Mouse (Mus musculus): ENCODE results near the gene Lmln.
"Not testable (repeated sequence)": the region's sequence is repeated elsewhere in the genome, so short reads cannot be mapped to it uniquely, and the experiment has no call there.

Gene Lmln

DNA sequence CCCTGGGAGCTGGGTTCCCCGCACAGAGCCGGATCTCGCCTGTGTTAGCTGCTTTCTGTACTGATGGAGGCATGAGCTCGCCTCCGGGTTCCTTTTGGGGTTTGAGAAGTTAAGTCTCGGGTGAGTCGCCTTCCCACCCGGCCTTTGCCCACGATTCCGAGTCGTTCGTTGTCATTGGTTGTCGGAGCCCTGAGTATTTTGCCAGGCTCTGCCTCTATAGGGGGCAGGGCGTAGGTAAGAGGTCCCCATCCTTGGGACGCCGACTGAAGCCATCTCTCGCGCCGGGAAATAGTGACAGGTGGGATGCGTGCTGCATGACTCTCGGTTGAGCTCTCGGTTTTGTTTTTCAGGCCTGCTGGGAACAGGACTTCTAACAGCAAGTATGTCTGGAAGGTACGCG is 5.5 kb upstream of the Lmln start:
- DNase-seq (ENCODE audit: extremely low spot score, low read depth, low spot score), result no peak

- DNase-seq (ENCODE audit: extremely low spot score, low read depth, low spot score), result no peak
These were observed 4.3 kb upstream of the Lmln start for GRCm38 (mm10) chr16:33058033-33058432.

- not testable (repeated sequence) for DNase-seq (ENCODE audit: extremely low spot score, low read depth, low spot score)
These were observed 3.7 kb upstream of the Lmln start for GRCm38 (mm10) chr16:33058656-33059055.

DNA sequence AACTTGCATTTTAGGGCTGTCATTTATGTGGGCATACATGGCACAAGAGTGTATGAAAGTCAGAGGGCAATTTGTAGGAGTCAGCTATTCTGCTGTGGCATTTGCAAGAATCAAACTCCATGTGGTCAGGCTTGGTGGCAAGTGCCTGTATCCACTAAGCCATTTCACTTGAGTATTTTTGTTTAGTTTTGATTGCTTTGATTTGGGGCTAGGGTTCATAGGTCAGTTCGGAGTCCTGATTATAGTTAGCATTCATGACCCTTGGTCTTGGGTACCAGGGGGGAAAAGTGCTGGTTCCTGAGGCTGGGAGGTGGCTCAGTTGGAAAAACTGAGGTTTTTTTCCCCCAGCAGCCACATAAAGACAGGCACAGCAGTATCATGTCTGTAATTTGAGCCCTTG is 2.9 kb upstream of the Lmln start:
- no peak for DNase-seq (ENCODE audit: extremely low spot score, low read depth, low spot score)

- DNase-seq (ENCODE audit: extremely low spot score, low read depth, low spot score), result no peak
These were observed 1.4 kb upstream of the Lmln start for GRCm38 (mm10) chr16:33060926-33061325.

GRCm38 (mm10) chr16:33061400-33061799 is 921 bp upstream of the Lmln start:
- no peak for DNase-seq (ENCODE audit: extremely low spot score, low read depth, low spot score)

- DNase-seq (ENCODE audit: extremely low spot score, low read depth, low spot score), result no peak
These were observed 386 bp downstream of the Lmln start for GRCm38 (mm10) chr16:33062682-33063131.

GRCm38 (mm10) chr16:33063267-33063666 is 946 bp downstream of the Lmln start:
- no peak for DNase-seq (ENCODE audit: extremely low spot score, low read depth, low spot score)

GRCm38 (mm10) chr16:33064636-33065035 is 2.3 kb downstream of the Lmln start:
- DNase-seq (ENCODE audit: extremely low spot score, low read depth, low spot score), result no peak

DNA sequence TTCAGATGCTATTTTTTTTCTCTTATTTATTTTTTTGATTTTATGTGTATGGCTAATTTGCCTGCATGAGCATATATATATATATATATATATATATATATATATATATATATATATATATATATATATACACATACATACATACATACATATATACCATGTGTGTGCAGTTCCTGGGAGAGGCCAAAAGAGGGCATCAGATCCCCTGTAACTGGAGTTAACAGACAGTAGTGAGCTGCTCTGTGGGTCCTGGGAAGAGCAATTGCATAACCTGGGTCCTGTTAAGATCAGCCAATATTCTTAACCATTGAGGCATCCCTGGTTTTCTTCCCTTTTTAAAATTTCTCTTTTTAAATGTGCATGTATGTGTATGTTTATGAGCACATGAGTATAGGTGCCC is 8.6 kb downstream of the Lmln start:
- DNase-seq (ENCODE audit: extremely low spot score, low read depth, low spot score), result no peak

DNA sequence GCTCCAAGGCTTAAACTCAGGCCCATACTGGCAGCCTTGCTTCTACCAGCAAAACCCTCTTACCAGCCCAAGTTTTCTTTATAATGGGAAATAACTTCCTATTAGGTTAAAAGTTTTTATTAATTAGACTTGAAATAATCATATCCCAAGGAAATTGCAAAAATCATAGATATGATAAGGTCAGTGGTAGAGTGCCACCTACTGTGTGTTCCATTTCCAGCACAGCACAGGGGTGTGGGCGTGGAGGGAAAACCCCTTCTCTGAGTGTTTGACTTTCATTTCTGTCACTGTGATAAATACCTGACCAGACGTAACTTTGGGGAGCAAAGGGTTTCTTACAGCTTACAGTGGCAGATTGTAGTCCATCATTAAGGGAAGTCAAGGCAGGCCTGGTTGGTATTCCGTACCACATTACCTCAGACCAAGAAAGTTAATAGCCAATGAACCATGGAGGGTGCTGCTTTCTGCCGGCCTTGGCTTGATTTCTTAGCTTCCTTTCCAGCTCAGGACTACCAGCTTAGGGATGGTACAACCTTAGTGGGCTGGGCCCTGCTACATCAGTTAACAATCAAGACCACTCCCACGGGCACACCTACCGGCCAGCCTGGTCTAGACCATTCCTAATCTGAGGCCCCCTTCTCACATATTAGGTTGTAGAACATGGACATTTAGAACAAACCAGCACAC is 10.7 kb downstream of the Lmln start:
- no peak for DNase-seq (ENCODE audit: extremely low spot score, low read depth, low spot score)

DNA sequence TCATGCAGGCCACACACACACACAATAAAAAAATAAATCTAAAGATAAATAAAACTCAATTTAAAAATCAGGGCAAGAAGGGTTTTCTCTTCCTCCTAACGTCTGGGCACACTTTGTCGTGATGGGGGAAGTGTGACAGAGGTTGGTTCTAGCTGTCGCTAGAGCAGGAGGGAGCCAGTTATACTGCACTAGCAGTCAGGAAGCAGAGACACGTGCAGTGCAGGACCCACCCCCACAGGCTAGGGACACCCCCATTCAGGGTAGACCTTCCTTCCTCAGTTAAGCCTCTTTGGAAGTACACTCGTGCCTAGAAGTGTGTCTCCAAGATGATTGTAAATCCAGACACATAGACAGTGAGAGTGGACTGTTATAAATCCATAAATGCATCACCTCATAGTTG is 12.6 kb downstream of the Lmln start:
- DNase-seq (ENCODE audit: extremely low spot score, low read depth, low spot score), result no peak

DNA sequence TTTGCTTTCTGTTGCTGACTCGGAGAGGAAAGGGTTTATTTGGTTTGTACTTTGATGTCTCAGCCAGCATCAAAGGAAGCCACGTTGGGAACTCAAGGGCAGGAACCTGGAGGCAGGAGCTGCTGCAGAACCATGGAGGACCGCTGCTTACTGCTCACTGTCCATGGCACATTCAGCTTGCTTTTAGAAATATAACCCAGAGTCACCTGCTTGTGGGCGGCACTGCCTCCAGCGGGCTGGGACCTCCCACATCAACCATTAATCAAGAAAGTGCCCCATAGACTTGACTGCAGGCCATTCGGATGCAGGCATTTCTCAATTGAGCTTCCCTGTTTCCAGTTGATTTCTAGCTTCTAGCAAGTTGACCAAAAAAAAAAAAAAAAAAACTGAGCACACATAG is 13.8 kb downstream of the Lmln start:
- no peak for DNase-seq (ENCODE audit: extremely low spot score, low read depth, low spot score)

DNA sequence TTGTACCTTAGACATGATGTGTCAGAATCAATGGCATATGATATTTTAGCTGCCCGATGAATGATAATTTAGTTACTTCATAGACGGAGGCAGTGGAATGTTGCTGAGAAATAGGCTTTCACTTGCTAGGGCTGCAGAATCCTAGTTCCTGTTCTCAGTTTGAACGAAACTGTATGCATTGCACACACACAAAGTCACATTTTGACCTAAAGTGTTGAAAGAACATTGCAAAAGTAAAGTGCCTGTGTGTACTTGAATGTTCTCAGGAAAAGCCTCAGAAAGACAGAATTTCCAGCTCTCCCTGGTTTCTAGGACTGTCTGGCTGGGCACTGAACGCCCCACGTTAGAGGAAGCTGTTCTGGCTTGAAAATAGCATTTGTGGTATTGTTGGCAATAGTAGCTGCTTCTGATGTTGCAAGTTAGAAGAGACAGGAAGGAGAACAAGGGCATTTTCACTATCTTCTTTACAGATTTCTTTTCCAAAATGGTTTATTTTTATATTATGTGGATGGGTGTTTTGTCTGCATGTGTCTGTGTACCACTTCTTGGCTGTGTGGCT is 14.8 kb downstream of the Lmln start:
- no peak for DNase-seq (ENCODE audit: extremely low spot score, low read depth, low spot score)

GRCm38 (mm10) chr16:33080063-33080462 is 17.7 kb downstream of the Lmln start:
- DNase-seq (ENCODE audit: extremely low spot score, low read depth, low spot score), result no peak

- DNase-seq (ENCODE audit: extremely low spot score, low read depth, low spot score), result no peak
These were observed 20.6 kb downstream of the Lmln start for GRCm38 (mm10) chr16:33082951-33083350.

- no peak for DNase-seq (ENCODE audit: extremely low spot score, low read depth, low spot score)
These were observed 21.7 kb downstream of the Lmln start for GRCm38 (mm10) chr16:33083996-33084395.

DNA sequence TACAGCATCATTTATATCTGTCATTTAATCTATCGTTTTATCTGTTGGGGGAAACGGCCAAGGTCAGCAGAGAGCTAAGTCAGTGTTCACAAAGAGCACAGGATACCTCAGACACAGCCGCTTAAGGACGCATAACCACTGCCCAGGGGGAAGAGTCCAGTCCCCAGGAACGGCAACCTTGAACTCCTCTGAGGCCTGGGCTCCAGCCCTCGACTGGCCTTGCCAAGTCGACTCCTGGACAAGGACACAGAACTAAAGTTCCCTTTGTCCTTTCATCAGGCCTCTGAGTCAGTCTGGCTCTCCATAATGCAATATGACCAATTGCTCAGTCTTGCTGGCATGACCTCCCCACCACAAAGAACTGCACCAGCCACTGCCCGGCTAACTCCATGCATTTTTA is 23.3 kb downstream of the Lmln start:
- no peak for DNase-seq (ENCODE audit: extremely low spot score, low read depth, low spot score)

GRCm38 (mm10) chr16:33113726-33114125 is 51.4 kb downstream of the Lmln start:
- DNase-seq (ENCODE audit: extremely low spot score, low read depth, low spot score), result no peak

- no peak for DNase-seq (ENCODE audit: extremely low spot score, low read depth, low spot score)
These were observed 61.1 kb downstream of the Lmln start for GRCm38 (mm10) chr16:33123373-33123772.

DNA sequence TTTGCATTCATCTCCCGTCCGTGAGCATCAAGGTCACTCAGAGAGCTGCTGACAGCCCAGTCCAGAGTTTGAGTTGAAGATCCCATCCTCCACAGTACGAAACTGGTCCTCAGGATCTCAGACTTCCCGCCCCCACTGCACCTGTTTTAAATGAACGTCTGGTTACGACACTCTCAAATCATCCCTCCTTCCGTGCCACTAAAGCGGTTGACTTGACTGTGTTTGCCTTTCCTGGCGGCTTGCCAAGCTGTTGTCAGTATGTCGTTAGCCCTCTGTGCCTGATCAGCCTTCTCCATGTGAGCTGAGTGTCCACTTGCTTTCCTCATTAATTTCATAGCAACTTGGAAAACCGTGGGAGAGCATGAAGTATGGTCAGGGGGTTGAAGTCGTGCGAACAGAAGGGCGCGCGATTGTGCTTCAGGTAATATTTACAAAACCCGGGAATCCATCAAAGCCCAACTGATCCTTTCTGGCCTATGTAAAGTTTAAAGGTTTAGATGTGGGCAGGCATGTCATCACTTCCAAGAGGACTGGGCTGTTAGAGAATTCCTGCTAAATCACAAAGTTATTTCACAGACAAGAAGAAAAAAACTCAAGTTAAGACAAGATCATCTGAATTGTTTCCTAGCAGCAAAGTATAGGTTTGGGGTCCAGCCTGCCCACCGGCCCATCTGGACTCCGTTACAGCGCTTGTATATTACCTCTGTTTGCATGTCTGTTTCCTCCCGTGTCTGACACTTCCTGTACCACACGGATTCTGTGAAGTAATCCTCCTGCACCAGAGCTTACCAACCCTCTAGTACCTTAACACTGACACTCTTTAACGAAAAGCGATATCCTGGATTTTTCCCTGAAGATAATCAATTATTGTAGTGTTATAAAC is 61.9 kb downstream of the Lmln start:
- peak; percentile 12 for DNase-seq (ENCODE audit: extremely low spot score, low read depth, low spot score)

- no peak for DNase-seq (ENCODE audit: extremely low spot score, low read depth, low spot score)
These were observed 64.7 kb downstream of the Lmln start for GRCm38 (mm10) chr16:33127052-33127451.
